14 mouse cellular contexts compared by ENCODE assay signal in genomic region chr13:64235062-64235715, GRCm38 (mm10). TPM values are rescaled to one million over a fixed set of nuclear protein-coding genes. Genes with fewer than 3 reads are reported as not detected.
DNase-seq lines count a peak whose midpoint lies in the region; ATAC-seq and TF ChIP-seq lines count a peak whose summit lies in the region.
"Had no signal": no experiment of that assay in that cellular context is flagged by ENCODE, and none has a peak within 500 bp of the region (broad histone marks: within the 10 kb centered on the region; RNA-seq: fewer than 3 reads in every experiment).

No protein-coding gene starts in this region.

- peaks cover 5% of the 10 kb centered on the region for H3K36me3 ChIP-seq in heart, adult 2 months (ENCODE audit: control insufficient read depth, insufficient read depth, low read length)
- H3K36me3 ChIP-seq in limb, embryonic 12.5 days: no peaks in the 10 kb centered on the region
- no peaks in the 10 kb centered on the region for H3K36me3 ChIP-seq in stomach, postnatal 0 days (ENCODE audit: control insufficient read depth, insufficient read depth, low read length)

- peaks cover 8% of the 10 kb centered on the region for H3K4me1 ChIP-seq in heart, adult 2 months (ENCODE audit: control insufficient read depth, insufficient read depth, low read length)
- peaks cover 32% of the 10 kb centered on the region for H3K4me1 ChIP-seq in limb, embryonic 12.5 days (replicated peaks)
- no peaks in the 10 kb centered on the region for H3K4me1 ChIP-seq in stomach, postnatal 0 days (replicated peaks; ENCODE audit: control insufficient read depth, insufficient read depth)

- no peak overlapping the region for H3K4me3 ChIP-seq in heart, adult 2 months
- no peak overlapping the region for H3K4me3 ChIP-seq in limb, embryonic 12.5 days (replicated peaks)
- no peak overlapping the region for H3K4me3 ChIP-seq in stomach, postnatal 0 days (ENCODE audit: low read depth, low read length)
- H3K4me3 ChIP-seq: layer of hippocampus, adult 2 months; megakaryocyte, embryonic 14.5 days; myocyte had no signal

- 65% methylated on average over 4 of the region's 4 CpGs for WGBS in heart, adult 2 months
- 26% methylated on average over 4 of the region's 4 CpGs for WGBS in limb, embryonic 12.5 days
- WGBS in stomach, postnatal 0 days: 51% methylated on average over 4 of the region's 4 CpGs

- peak overlapping the region; percentile 17; the same call in 1 of the 2 replicates for H3K27ac ChIP-seq in heart, adult 2 months
- peak overlapping the region; percentile 86 for H3K27ac ChIP-seq in limb, embryonic 12.5 days
- no peak overlapping the region for H3K27ac ChIP-seq in stomach, postnatal 0 days (replicated peaks)
- H3K27ac ChIP-seq: layer of hippocampus, adult 2 months; liver, embryonic 14.5 days had no signal

- no peak for DNase-seq in heart, adult 2 months
- DNase-seq in heart, postnatal 4 days: no peak
- peak; percentile 10 for DNase-seq in layer of hippocampus, adult 9-10 months (ENCODE audit: low spot score)
- no peak for DNase-seq in layer of hippocampus, postnatal 10 days (ENCODE audit: low spot score in 2 of 2)
- peak; percentile 54 for DNase-seq in embryo, embryonic 11 days
- DNase-seq in stomach, postnatal 0 days (ENCODE audit: low spot score): no peak
- DNase-seq: right cerebral cortex, postnatal 4 days had no signal

- H3K27me3 ChIP-seq in heart, adult 2 months (ENCODE audit: control insufficient read depth, insufficient read depth, low read length): no peaks in the 10 kb centered on the region
- no peaks in the 10 kb centered on the region for H3K27me3 ChIP-seq in limb, embryonic 12.5 days
- no peaks in the 10 kb centered on the region for H3K27me3 ChIP-seq in stomach, postnatal 0 days (ENCODE audit: control insufficient read depth, insufficient read depth, low read length)
- H3K27me3 ChIP-seq: megakaryocyte, embryonic 14.5 days had no signal

- TF ChIP-seq POLR2A in heart, adult 2 months (IDR thresholded peaks at IDR 0.05; ENCODE audit: insufficient read depth, low read depth, low read length): no peak

- H3K4me2 ChIP-seq in limb, embryonic 12.5 days: no peak overlapping the region
- no peak overlapping the region for H3K4me2 ChIP-seq in stomach, postnatal 0 days (replicated peaks; ENCODE audit: low read depth)

- intact Hi-C loops in heart, adult 2 months (cut with DNase I): no loop called here

- no peak overlapping the region for H3K9ac ChIP-seq in heart, adult 2 months (ENCODE audit: low read depth, low read length)
- H3K9ac ChIP-seq in limb, embryonic 12.5 days (replicated peaks): no peak overlapping the region
- no peak overlapping the region for H3K9ac ChIP-seq in stomach, postnatal 0 days (ENCODE audit: low read length)
- H3K9ac ChIP-seq: liver, embryonic 14.5 days had no signal

- TF ChIP-seq EP300 in heart, adult 2 months (IDR thresholded peaks at IDR 0.05; ENCODE audit: insufficient read depth, low read depth, low read length): no peak
- TF ChIP-seq EP300 in stomach, postnatal 0 days (optimal IDR thresholded peaks at IDR 0.05): no peak

- ATAC-seq in limb, embryonic 12.5 days (ENCODE audit: insufficient number of reproducible peaks, insufficient read depth, low FRiP score, low TSS enrichment, low read depth): peak; percentile 44; the same call in 1 of the 2 replicates
- no peak for ATAC-seq in stomach, postnatal 0 days (ENCODE audit: low FRiP score, low TSS enrichment)
- ATAC-seq in cerebellum, adult (ENCODE audit: insufficient number of reproducible peaks, low FRiP score, low TSS enrichment): no peak
- ATAC-seq: intestine, postnatal 0 days had no signal

- no peaks in the 10 kb centered on the region for H3K79me2 ChIP-seq in heart, adult 2 months (replicated peaks; ENCODE audit: control insufficient read depth, insufficient read depth, low read length)

- no peak for TF ChIP-seq CTCF in heart, adult 2 months (IDR thresholded peaks at IDR 0.05)
- no peak for TF ChIP-seq CTCF in stomach, postnatal 0 days (IDR thresholded peaks at IDR 0.05; ENCODE audit: low read depth)

- H3K9me3 ChIP-seq in limb, embryonic 12.5 days: no peaks in the 10 kb centered on the region
- H3K9me3 ChIP-seq in stomach, postnatal 0 days (ENCODE audit: control insufficient read depth, low read length): no peaks in the 10 kb centered on the region
- H3K9me3 ChIP-seq: megakaryocyte, embryonic 14.5 days had no signal

RNA-seq across cellular contexts. Expression of gene Cdc14b, which starts 39.9 kb away (rescaled TPM):
- total RNA-seq in heart, adult 2 months (2021): 1 to 10 TPM; 8.7 to 8.8 TPM
- 8.2 and 19.8 TPM in 2 replicates for polyA plus RNA-seq in heart, adult 2 months (2012; rRNA removed)
- total RNA-seq in heart, postnatal 4 days (2021): 10 to 100 TPM; 10.8 to 11.4 TPM
- 1 to 10 TPM; 2.6 to 3.2 TPM for total RNA-seq in layer of hippocampus, postnatal 10 days (2021)
- 29.6 and 29.8 TPM in 2 replicates for polyA plus RNA-seq in limb, embryonic 12.5 days (2016; fragmentation: Nextera tagmentation; extraction: Ambion mirVana)
- polyA plus RNA-seq in stomach, postnatal 0 days (2015; fragmentation: Nextera tagmentation; extraction: Ambion mirVana): 11.8 and 12.1 TPM in 2 replicates

Comparison
In these comparisons a context has a peak if more than half of its experiments do, and no peak if none do; other contexts are left out.
1. DNase-seq: peak in layer of hippocampus, adult 9-10 months (single experiment) and embryo, embryonic 11 days (single experiment); none in heart, adult 2 months (0 of 2), heart, postnatal 4 days (single experiment), layer of hippocampus, postnatal 10 days (0 of 2) and stomach, postnatal 0 days (single experiment).